Mouse (Mus musculus): ENCODE measurements around the gene P4hb. TPM values are rescaled to one million over a fixed set of nuclear protein-coding genes. Genes with fewer than 3 reads are reported as not detected.

Gene P4hb
- polyA plus RNA-seq, 1 experiment, result 372 TPM

- no peak for DNase-seq (ENCODE audit: low read depth)
Measured at GRCm38 (mm10) chr11:120510375-120511030, 62.5 kb downstream of the P4hb start.

Other genes with a start within 250 kb of the P4hb start
- gene Actg1, start 224.7 kb downstream of the P4hb start, polyA plus RNA-seq (2012; rRNA removed), result 916 and 1,199 TPM in 2 replicates
- gene Fscn2, start 211.7 kb downstream of the P4hb start, polyA plus RNA-seq (2012; rRNA removed), result 0.56 and 0.78 TPM in 2 replicates
- 28.5 and 29.6 TPM in 2 replicates for gene Faap100, start 194.5 kb downstream of the P4hb start, polyA plus RNA-seq (2012; rRNA removed)
- gene Nploc4, start 135.5 kb downstream of the P4hb start, polyA plus RNA-seq (2012; rRNA removed), result 68.8 and 71.4 TPM in 2 replicates
- not detected in 2 replicates for gene Tspan10, start 130.6 kb downstream of the P4hb start, polyA plus RNA-seq (2012; rRNA removed)
- 0.42 and 0.72 TPM in 2 replicates for gene Pde6g, start 119.8 kb downstream of the P4hb start, polyA plus RNA-seq (2012; rRNA removed)
- 24.5 and 30.4 TPM in 2 replicates for gene Oxld1, start 115.2 kb downstream of the P4hb start, polyA plus RNA-seq (2012; rRNA removed)
- gene Ccdc137, start 115.1 kb downstream of the P4hb start, polyA plus RNA-seq (2012; rRNA removed), result 13.1 and 16.6 TPM in 2 replicates
- 32.5 and 34.3 TPM in 2 replicates for gene Arl16, start 105.6 kb downstream of the P4hb start, polyA plus RNA-seq (2012; rRNA removed)
- 61.8 and 70.5 TPM in 2 replicates for gene Mrpl12, start 88.6 kb downstream of the P4hb start, polyA plus RNA-seq (2012; rRNA removed)
- 372 and 561 TPM in 2 replicates for gene Slc25a10, start 81.4 kb downstream of the P4hb start, polyA plus RNA-seq (2012; rRNA removed)
- 1.2 and 1.8 TPM in 2 replicates for gene Gcgr, start 42.6 kb downstream of the P4hb start, polyA plus RNA-seq (2012; rRNA removed)
- gene Mcrip1, start 23.5 kb downstream of the P4hb start, polyA plus RNA-seq (2012; rRNA removed), result 153 and 179 TPM in 2 replicates
- 0.72 TPM in 1 of 2 replicates, not detected in the other for gene Ppp1r27, start 22.1 kb downstream of the P4hb start, polyA plus RNA-seq (2012; rRNA removed)
- gene Arhgdia, start 8.4 kb upstream of the P4hb start, polyA plus RNA-seq (2012; rRNA removed), result 584 and 632 TPM in 2 replicates
- 21.4 and 28.5 TPM in 2 replicates for gene Alyref, start 25.1 kb upstream of the P4hb start, polyA plus RNA-seq (2012; rRNA removed)
- gene Anapc11, start 25.2 kb upstream of the P4hb start, polyA plus RNA-seq (2012; rRNA removed), result 74.7 and 75.0 TPM in 2 replicates
- gene Npb, start 35.2 kb upstream of the P4hb start, polyA plus RNA-seq (2012; rRNA removed), result 1.1 and 1.2 TPM in 2 replicates
- gene Pcyt2, start 44.7 kb upstream of the P4hb start, polyA plus RNA-seq (2012; rRNA removed), result 139 and 189 TPM in 2 replicates
- 57.9 and 61.4 TPM in 2 replicates for gene Sirt7, start 52.0 kb upstream of the P4hb start, polyA plus RNA-seq (2012; rRNA removed)
- 53.0 and 56.7 TPM in 2 replicates for gene Mafg, start 60.3 kb upstream of the P4hb start, polyA plus RNA-seq (2012; rRNA removed)
- 6.9 and 10.5 TPM in 2 replicates for gene Pycr1, start 70.5 kb upstream of the P4hb start, polyA plus RNA-seq (2012; rRNA removed)
- gene Myadml2, start 74.9 kb upstream of the P4hb start, polyA plus RNA-seq (2012; rRNA removed), result 0.26 TPM in 1 of 2 replicates, not detected in the other
- 3.3 and 4.0 TPM in 2 replicates for gene Notum, start 87.9 kb upstream of the P4hb start, polyA plus RNA-seq (2012; rRNA removed)
- 93.6 and 104 TPM in 2 replicates for gene Aspscr1, start 99.7 kb upstream of the P4hb start, polyA plus RNA-seq (2012; rRNA removed)
- gene Cenpx, start 140.5 kb upstream of the P4hb start, polyA plus RNA-seq (2012; rRNA removed), result 84.6 and 100 TPM in 2 replicates
- gene Lrrc45, start 140.7 kb upstream of the P4hb start, polyA plus RNA-seq (2012; rRNA removed), result 38.5 and 41.4 TPM in 2 replicates
- 18.2 and 19.0 TPM in 2 replicates for gene Rac3, start 148.2 kb upstream of the P4hb start, polyA plus RNA-seq (2012; rRNA removed)
- 188 and 202 TPM in 2 replicates for gene Dcxr, start 154.0 kb upstream of the P4hb start, polyA plus RNA-seq (2012; rRNA removed)
- 121 and 130 TPM in 2 replicates for gene Cbr2, start 158.9 kb upstream of the P4hb start, polyA plus RNA-seq (2012; rRNA removed)
- gene Hmga1b, start 189.5 kb upstream of the P4hb start, polyA plus RNA-seq (2012; rRNA removed), result 0.59 and 1.1 TPM in 2 replicates
- 35.8 and 37.8 TPM in 2 replicates for gene Rfng, start 211.0 kb upstream of the P4hb start, polyA plus RNA-seq (2012; rRNA removed)
- 207 and 231 TPM in 2 replicates for gene Gps1, start 211.0 kb upstream of the P4hb start, polyA plus RNA-seq (2012; rRNA removed)
- 31.7 and 31.9 TPM in 2 replicates for gene Dus1l, start 223.2 kb upstream of the P4hb start, polyA plus RNA-seq (2012; rRNA removed)